Mouse (Mus musculus) limb, embryonic 11.5 days (tissue): Measurements from ENCODE around the gene Akr1a1. TPM values are rescaled to one million over a fixed set of nuclear protein-coding genes. Genes with fewer than 3 reads are reported as not detected.

Source experiments
- ATAC-seq: fragments of 200-750 bp; cut with Nextera tagmentation; 2 replicates; pipeline ENCODE4 v1.8.0; 2017; ENCODE audit warnings: low read depth; ENCODE audit not compliant: insufficient number of reproducible peaks, low FRiP score, low TSS enrichment
- DNase-seq: peaks from one replicate; pipeline ENCODE4 v3.0.0-alpha.2; 2015; ENCODE audit warnings: low spot score
- H3K27ac ChIP-seq: fragments of 300-500 bp; sonication (generic); replicated peaks from 2 replicates; pipeline ENCODE4 v1.5.1; 2014; ENCODE audit warnings: low read depth, mild to moderate bottlenecking, low read length
- H3K27me3 ChIP-seq: fragments of 300-500 bp; sonication (generic); 2 replicates; pipeline ENCODE4 v1.6.1; 2014; ENCODE audit warnings: mild to moderate bottlenecking, low read length, mixed read lengths; ENCODE audit not compliant: control insufficient read depth, insufficient read depth
- H3K36me3 ChIP-seq: fragments of 300-500 bp; sonication (generic); 2 replicates; pipeline ENCODE4 v1.6.1; 2014; ENCODE audit warnings: mild to moderate bottlenecking, low read length, moderate library complexity, mixed read lengths; ENCODE audit not compliant: control insufficient read depth, insufficient read depth
- H3K4me1 ChIP-seq: fragments of 300-500 bp; sonication (generic); 2 replicates; pipeline ENCODE4 v1.6.1; 2014; ENCODE audit warnings: low read length, mixed read lengths; ENCODE audit not compliant: control insufficient read depth, insufficient read depth
- H3K4me2 ChIP-seq: fragments of 300-500 bp; sonication (generic); 2 replicates; pipeline ENCODE4 v1.6.1; 2014; ENCODE audit warnings: low read depth, mild to moderate bottlenecking, moderate library complexity; ENCODE audit not compliant: severe bottlenecking
- H3K4me3 ChIP-seq: fragments of 300-500 bp; sonication (generic); 2 replicates; pipeline ENCODE4 v1.5.1; 2014; ENCODE audit warnings: low read depth, low read length
- H3K9ac ChIP-seq: fragments of 300-500 bp; sonication (generic); 2 replicates; pipeline ENCODE4 v1.6.1; 2014; ENCODE audit warnings: mild to moderate bottlenecking, low read length
- H3K9me3 ChIP-seq: fragments of 300-500 bp; sonication (generic); 2 replicates; pipeline ENCODE4 v1.6.1; 2016; ENCODE audit warnings: low read length; ENCODE audit not compliant: control insufficient read depth
- WGBS: fragments of 180-500 bp; shearing (Covaris S2); extraction: QIAGEN DNeasy Blood & Tissue Kit; methylation state at CpG from one replicate; pipeline ENCODE4 v1.1.7; 2014; 5-methylcytosine and 5-hydroxymethylcytosine counted together
- polyA plus RNA-seq: library from polyadenylated mRNA; unstranded; fragments of >200 nt; fragmentation: Nextera tagmentation; extraction: Ambion mirVana; gene quantifications from 2 replicates; pipeline ENCODE4 v1.2.1, GENCODE M21; 2014

The Akr1a1 gene
- polyA plus RNA-seq, result 677 and 736 TPM in 2 replicates

- Histone ChIP-seq H3K4me1 (peaks cover 3% of the 10 kb centered on the region; the same call in 1 of the 2 replicates), H3K4me3 (peak within 1 kb of the TSS; percentile 93), H3K4me2 (peak within 1 kb of the TSS; percentile 79), H3K36me3 (peaks cover 2% of the 10 kb centered on the region; the same call in 1 of the 2 replicates), H3K27me3 (no peaks in the 10 kb centered on the region), H3K9ac (peak within 1 kb of the TSS; percentile 92), H3K9me3 (no peaks in the 10 kb centered on the region), H3K27ac (peak within 1 kb of the TSS; percentile 81)
- peak; percentile 98 for ATAC-seq
- WGBS, result under 1% methylated on average over 39 of the region's 39 CpGs
- DNase-seq, result peak; percentile 92
Observed at GRCm38 (mm10) chr4:116650924-116651796, at the start of gene Akr1a1. Gene Akr1a1, minus strand, starts transcription at chr4:116651680.

- no peak for DNase-seq
- Histone ChIP-seq H3K36me3 (peaks cover 8% of the 10 kb centered on the region), H3K9ac (no peak overlapping the region), H3K27ac (no peak overlapping the region), H3K4me2 (no peak overlapping the region), H3K4me3 (no peak overlapping the region), H3K27me3 (no peaks in the 10 kb centered on the region), H3K9me3 (no peaks in the 10 kb centered on the region), H3K4me1 (no peaks in the 10 kb centered on the region)
- ATAC-seq, result no peak
- WGBS, result 72% methylated on average over 1 of the region's 1 CpGs
Observed at GRCm38 (mm10) chr4:116700964-116701363, 49.5 kb upstream of the Akr1a1 start.

- H3K27ac ChIP-seq, result no peak overlapping the region
- ATAC-seq (no peak), DNase-seq (no peak)
- H3K9me3 ChIP-seq, result no peaks in the 10 kb centered on the region
- H3K4me2 ChIP-seq, result no peak overlapping the region
- WGBS, result 83% methylated on average over 2 of the region's 2 CpGs
- H3K36me3 ChIP-seq, result peaks cover 12% of the 10 kb centered on the region
- H3K9ac ChIP-seq, result no peak overlapping the region
- no peaks in the 10 kb centered on the region for H3K4me1 ChIP-seq
- no peaks in the 10 kb centered on the region for H3K27me3 ChIP-seq
- no peak overlapping the region for H3K4me3 ChIP-seq
Observed at GRCm38 (mm10) chr4:116698693-116699342, 47.3 kb upstream of the Akr1a1 start.

GRCm38 (mm10) chr4:116693785-116694184 is 42.3 kb upstream of the Akr1a1 start:
- H3K4me3 ChIP-seq, result no peak overlapping the region
- WGBS, result 97% methylated on average over 2 of the region's 2 CpGs
- no peak overlapping the region for H3K9ac ChIP-seq
- H3K9me3 ChIP-seq, result no peaks in the 10 kb centered on the region
- no peak overlapping the region for H3K4me2 ChIP-seq
- no peak for ATAC-seq
- peaks cover 19% of the 10 kb centered on the region for H3K36me3 ChIP-seq
- no peaks in the 10 kb centered on the region for H3K27me3 ChIP-seq
- H3K4me1 ChIP-seq, result no peaks in the 10 kb centered on the region
- no peak for DNase-seq
- H3K27ac ChIP-seq, result no peak overlapping the region

- Histone ChIP-seq H3K4me3 (no peak overlapping the region), H3K27me3 (no peaks in the 10 kb centered on the region), H3K36me3 (peaks cover 19% of the 10 kb centered on the region), H3K4me2 (no peak overlapping the region), H3K4me1 (no peaks in the 10 kb centered on the region), H3K9ac (no peak overlapping the region), H3K9me3 (no peaks in the 10 kb centered on the region), H3K27ac (no peak overlapping the region)
- DNase-seq (no peak), ATAC-seq (no peak)
- WGBS, result 87% methylated on average over 2 of the region's 2 CpGs
Observed at GRCm38 (mm10) chr4:116692146-116692545, 40.7 kb upstream of the Akr1a1 start.

- Histone ChIP-seq H3K27me3 (no peaks in the 10 kb centered on the region), H3K9ac (no peak overlapping the region), H3K9me3 (no peaks in the 10 kb centered on the region), H3K27ac (no peak overlapping the region), H3K36me3 (peaks cover 14% of the 10 kb centered on the region), H3K4me2 (no peak overlapping the region), H3K4me3 (no peak overlapping the region), H3K4me1 (peaks cover 6% of the 10 kb centered on the region; the same call in 1 of the 2 replicates)
- no peak for ATAC-seq
- no peak for DNase-seq
- WGBS, result 85% methylated on average over 4 of the region's 4 CpGs
Observed at GRCm38 (mm10) chr4:116689309-116689876, 37.9 kb upstream of the Akr1a1 start.

- ATAC-seq, result no peak
- Histone ChIP-seq H3K4me2 (peak overlapping the region; percentile 65), H3K9me3 (no peaks in the 10 kb centered on the region), H3K27ac (no peak overlapping the region), H3K4me3 (peak overlapping the region; percentile 53; the same call in 1 of the 2 replicates), H3K4me1 (peaks cover 6% of the 10 kb centered on the region; the same call in 1 of the 2 replicates), H3K27me3 (no peaks in the 10 kb centered on the region), H3K36me3 (peaks cover 6% of the 10 kb centered on the region; the same call in 1 of the 2 replicates), H3K9ac (no peak overlapping the region; the same call in 1 of the 2 replicates)
- DNase-seq, result no peak
- 39% methylated on average over 1 of the region's 1 CpGs for WGBS
Observed at GRCm38 (mm10) chr4:116687041-116687440, 35.6 kb upstream of the Akr1a1 start.

GRCm38 (mm10) chr4:116685402-116686061 is 34.1 kb upstream of the Akr1a1 start, which contains the start of gene Prdx1:
Gene Prdx1, plus strand, starts transcription at chr4:116685544.
- H3K4me3 ChIP-seq, result peak within 1 kb of the TSS; percentile 53
- H3K4me2 ChIP-seq, result peak within 1 kb of the TSS; percentile 65
- H3K4me1 ChIP-seq, result peaks cover 6% of the 10 kb centered on the region; the same call in 1 of the 2 replicates
- H3K9ac ChIP-seq, result peak within 1 kb of the TSS; percentile 75
- DNase-seq (peak; percentile 98), ATAC-seq (peak; percentile 94)
- H3K36me3 ChIP-seq, result peaks cover 3% of the 10 kb centered on the region; the same call in 1 of the 2 replicates
- WGBS, result under 1% methylated on average over 56 of the region's 56 CpGs
- H3K9me3 ChIP-seq, result no peaks in the 10 kb centered on the region
- no peaks in the 10 kb centered on the region for H3K27me3 ChIP-seq
- peak within 1 kb of the TSS; percentile 84 for H3K27ac ChIP-seq
